Mouse (Mus musculus): ENCODE measurements around the gene Kntc1. TPM values are rescaled to one million over a fixed set of nuclear protein-coding genes. Genes with fewer than 3 reads are reported as not detected.

Kntc1 gene
- 2.9 TPM for polyA plus RNA-seq (2017; shearing (Covaris generic))

DNA sequence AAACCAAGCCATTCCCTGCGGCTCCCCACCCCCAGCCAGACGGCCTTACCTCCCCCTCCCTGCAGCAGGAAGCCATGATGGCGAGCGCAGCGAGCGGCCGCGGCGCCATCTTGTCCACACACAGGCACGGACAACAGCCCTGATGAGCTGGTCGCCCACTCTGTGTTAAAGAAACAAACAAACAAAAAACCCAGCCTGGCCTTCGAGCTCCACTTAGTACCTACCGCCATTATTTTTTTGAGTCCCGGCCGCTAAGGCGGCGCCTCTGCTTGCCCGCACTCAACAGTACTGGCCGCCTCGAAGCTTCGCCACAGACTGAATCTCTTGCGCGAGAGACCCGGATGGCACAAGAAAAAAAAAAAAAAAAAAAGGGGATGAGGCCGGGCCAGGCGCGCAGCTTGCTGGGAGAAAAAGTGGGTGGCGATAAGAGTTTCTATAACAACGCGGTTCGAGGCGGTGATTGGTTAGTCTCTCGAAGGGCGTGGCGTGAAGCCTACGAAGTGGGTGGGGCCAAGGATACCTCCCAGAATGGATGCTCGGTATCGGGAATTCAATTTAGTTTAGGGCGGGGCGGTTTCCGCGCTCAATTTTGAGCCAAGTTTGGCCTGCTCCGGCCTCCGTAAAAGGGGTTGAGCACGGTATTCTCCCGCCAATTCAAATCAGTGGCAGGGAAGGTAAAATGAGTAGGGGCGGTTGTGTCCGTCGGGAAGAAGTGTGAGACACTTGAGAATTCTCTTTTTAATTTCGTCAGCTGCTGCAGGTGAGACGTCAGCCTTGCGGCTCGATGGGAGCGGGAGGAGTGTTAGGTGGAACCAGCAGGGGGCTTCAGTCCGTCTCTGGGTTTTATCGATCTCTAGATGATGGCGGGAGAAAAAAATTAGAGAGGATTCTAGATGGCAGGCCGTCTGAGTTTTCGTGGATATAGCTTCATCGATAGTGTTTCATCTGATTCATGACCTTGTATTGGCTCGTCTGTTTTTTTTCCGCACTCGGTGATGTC lies at the start of gene Kntc1, which contains the start of gene Rsrc2:
Kntc1 (plus strand) TSS at position 652 of the 1,000 bp plus-strand sequence.
Rsrc2 (minus strand) TSS at position 350 of the 1,000 bp plus-strand sequence.

DNA sequence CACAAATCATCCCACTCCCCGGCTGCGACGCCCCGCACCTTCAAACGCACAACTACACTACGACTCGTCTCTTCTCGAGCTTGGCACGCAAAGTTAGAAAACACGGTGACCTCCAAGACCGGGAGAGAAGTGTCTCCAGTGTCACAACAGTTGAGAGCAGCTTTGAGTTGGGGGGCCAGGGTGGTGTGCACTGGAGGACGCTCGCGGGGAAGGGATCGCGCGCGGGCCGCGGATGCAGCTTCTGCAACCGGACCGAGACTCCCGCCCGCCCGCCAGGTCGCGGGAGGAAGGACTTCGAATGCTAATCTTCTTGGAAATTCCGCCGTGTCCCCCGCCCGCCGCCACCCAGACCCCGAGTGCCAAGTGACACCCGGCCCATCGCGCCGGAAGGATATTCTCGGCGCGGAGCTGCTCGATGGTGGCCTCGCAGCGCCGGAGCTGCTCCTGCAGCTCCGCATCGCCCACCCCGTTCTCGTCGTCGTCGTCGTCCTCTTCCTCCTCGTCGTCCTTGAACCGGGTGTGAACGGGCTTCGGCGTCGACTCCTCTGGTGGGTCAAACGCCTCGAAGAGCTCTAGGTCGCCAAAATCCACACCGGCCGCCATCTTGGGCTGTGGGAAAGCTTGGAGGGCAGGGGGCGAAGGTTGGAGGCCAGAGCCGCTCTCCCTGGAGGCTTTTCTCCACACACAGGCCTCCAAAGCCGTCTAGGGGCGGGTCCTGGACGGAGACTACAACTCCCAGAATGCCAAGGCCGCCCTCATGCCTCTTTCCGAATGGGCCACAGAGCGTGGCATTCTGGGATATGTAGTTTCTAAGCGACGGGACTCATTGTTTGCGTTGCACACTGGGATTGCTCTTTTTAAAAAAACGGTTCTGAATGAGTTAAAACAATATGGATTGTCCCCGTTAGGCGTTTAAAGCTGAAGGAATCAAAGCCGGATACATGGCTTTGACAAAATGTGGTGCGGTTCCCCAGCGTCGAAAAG lies 28.9 kb upstream of the Kntc1 start, which contains the start of gene Zcchc8:
Zcchc8 (minus strand) TSS at position 773 of the 984 bp plus-strand sequence.

DNA sequence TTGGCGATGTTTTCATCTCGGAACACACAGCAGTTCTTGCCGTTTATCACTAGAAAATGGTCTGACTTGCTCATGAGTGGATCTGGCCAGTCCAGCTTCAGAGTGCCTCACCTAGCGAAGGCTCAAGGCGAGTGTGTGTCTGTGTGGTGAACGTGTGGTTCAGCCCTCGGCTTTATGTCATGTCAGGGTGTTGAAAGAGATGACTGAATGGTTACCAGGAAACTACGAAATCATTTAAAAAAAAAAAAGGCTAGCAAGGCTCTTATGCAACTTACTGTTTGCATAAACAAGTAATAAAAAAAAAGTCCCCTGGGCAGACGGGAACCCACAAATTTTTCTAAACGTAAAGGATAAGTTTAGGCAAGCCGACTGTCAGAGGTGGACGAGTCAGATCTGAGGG lies 115.8 kb downstream of the Kntc1 start, which contains the start of gene Hcar2:
Hcar2 (minus strand) TSS at position 135 of the 400 bp plus-strand sequence.

Other genes with a start within 250 kb of the Kntc1 start
- gene B3gnt4, start 239.3 kb upstream of the Kntc1 start, polyA plus RNA-seq (2017; shearing (Covaris generic)), result 1.3 TPM
- gene Diablo, start 225.5 kb upstream of the Kntc1 start, polyA plus RNA-seq (2017; shearing (Covaris generic)), result 136 TPM
- not detected for gene Gm49027, start 224.2 kb upstream of the Kntc1 start, polyA plus RNA-seq (2017; shearing (Covaris generic))
- gene Vps33a, start 176.7 kb upstream of the Kntc1 start, polyA plus RNA-seq (2017; shearing (Covaris generic)), result 60.0 TPM
- gene Clip1, start 65.1 kb upstream of the Kntc1 start, polyA plus RNA-seq (2017; shearing (Covaris generic)), result 102 TPM
- gene Zcchc8, start 28.6 kb upstream of the Kntc1 start, polyA plus RNA-seq (2017; shearing (Covaris generic)), result 98.7 TPM
- 207 TPM for gene Rsrc2, start 302 bp upstream of the Kntc1 start, polyA plus RNA-seq (2017; shearing (Covaris generic))
- gene Hcar2, start 115.8 kb downstream of the Kntc1 start, polyA plus RNA-seq (2017; shearing (Covaris generic)), result 0.51 TPM
- gene Hcar1, start 130.3 kb downstream of the Kntc1 start, polyA plus RNA-seq (2017; shearing (Covaris generic)), result not detected
- 105 TPM for gene Denr, start 157.5 kb downstream of the Kntc1 start, polyA plus RNA-seq (2017; shearing (Covaris generic))
- 6.3 TPM for gene Gm43518, start 177.7 kb downstream of the Kntc1 start, polyA plus RNA-seq (2017; shearing (Covaris generic))
- gene Ccdc62, start 181.0 kb downstream of the Kntc1 start, polyA plus RNA-seq (2017; shearing (Covaris generic)), result 6.1 TPM
- 49.5 TPM for gene Hip1r, start 223.9 kb downstream of the Kntc1 start, polyA plus RNA-seq (2017; shearing (Covaris generic))

All from CD4-positive, CD25-positive, alpha-beta regulatory T cell, adult 9 weeks (primary cell).